Mouse (Mus musculus) megakaryocyte-erythroid progenitor cell, adult 5-6 weeks (primary cell): ENCODE measurements around the gene Dnlz. TPM values are rescaled to one million over a fixed set of nuclear protein-coding genes. Genes with fewer than 3 reads are reported as not detected.

Experiments used
- ATAC-seq: replicated peaks from 2 replicates; pipeline ENCODE4 v1.8.0; 2016; ENCODE audit warnings: mild to moderate bottlenecking, inconsistent platforms; ENCODE audit not compliant: severe bottlenecking, poor library complexity, low FRiP score, low TSS enrichment
- total RNA-seq, 2 experiments: library from RNA; stranded (forward) in 1 of 2; stranded (reverse) in 1 of 2; fragments of 200-1000, 215-1000 nt in 1 of 2; fragments of >200 nt in 1 of 2; fragmentation: Nextera tagmentation in 1 of 2; gene quantifications; 2 replicates each; pipeline ENCODE4 v1.2.3; 2014 to 2017

The Dnlz gene
- total RNA-seq, 2 experiments from 2014 or later: 15.3 to 20.7 TPM

GRCm38 (mm10) chr2:26325386-26326181 is 26.3 kb downstream of the Dnlz start:
- ATAC-seq: peak; percentile 76

- ATAC-seq: peak; percentile 35; the same call in 1 of the 2 replicates
Measured at GRCm38 (mm10) chr2:26324917-26325316, 27.0 kb downstream of the Dnlz start.

GRCm38 (mm10) chr2:26323589-26324325 is 28.2 kb downstream of the Dnlz start:
- ATAC-seq: no peak

- ATAC-seq: no peak
Measured at GRCm38 (mm10) chr2:26320245-26321185, 31.4 kb downstream of the Dnlz start.

GRCm38 (mm10) chr2:26319519-26320244 is 32.2 kb downstream of the Dnlz start:
- ATAC-seq: no peak

- ATAC-seq: no peak
Measured at GRCm38 (mm10) chr2:26319109-26319508, 32.8 kb downstream of the Dnlz start.

GRCm38 (mm10) chr2:26317991-26318672 is 33.8 kb downstream of the Dnlz start:
- no peak for ATAC-seq

GRCm38 (mm10) chr2:26317371-26317770 is 34.5 kb downstream of the Dnlz start:
- ATAC-seq: no peak

- no peak for ATAC-seq
Measured at GRCm38 (mm10) chr2:26316576-26317246, 35.2 kb downstream of the Dnlz start.

- peak; percentile 32 for ATAC-seq
Measured at GRCm38 (mm10) chr2:26315925-26316311, 36.0 kb downstream of the Dnlz start.

GRCm38 (mm10) chr2:26315072-26315924 is 36.6 kb downstream of the Dnlz start, which contains the start of gene Gpsm1:
Gpsm1 (plus strand) TSS chr2:26315515.
- ATAC-seq: peak; percentile 1; the same call in 1 of the 2 replicates

- no peak for ATAC-seq
Measured at GRCm38 (mm10) chr2:26314281-26315071, 37.4 kb downstream of the Dnlz start.

- ATAC-seq: no peak
Measured at GRCm38 (mm10) chr2:26313394-26313793, 38.5 kb downstream of the Dnlz start.

GRCm38 (mm10) chr2:26312812-26313211 is 39.1 kb downstream of the Dnlz start:
- ATAC-seq: no peak

- no peak for ATAC-seq
Measured at GRCm38 (mm10) chr2:26311936-26312335, 40.0 kb downstream of the Dnlz start.

- ATAC-seq: no peak
Measured at GRCm38 (mm10) chr2:26309739-26310138, 42.2 kb downstream of the Dnlz start.
